Mouse (Mus musculus) small intestine, adult 2 months (tissue): ENCODE results near the gene 1700010B08Rik. TPM values are rescaled to one million over a fixed set of nuclear protein-coding genes. Genes with fewer than 3 reads are reported as not detected.
"Not testable (repeated sequence)": the region's sequence is repeated elsewhere in the genome, so short reads cannot be mapped to it uniquely, and the experiment has no call there.

Experiments used
- H3K27ac ChIP-seq: fragments of 200-500 bp; 2 replicates; pipeline ENCODE4 v1.5.1; 2012; ENCODE audit warnings: low read depth, low read length, control low read depth, inconsistent platforms; ENCODE audit not compliant: insufficient read depth
- H3K27me3 ChIP-seq: fragments of 200-500 bp; 2 replicates; pipeline ENCODE4 v1.6.1; 2012; ENCODE audit warnings: mild to moderate bottlenecking, moderate library complexity, low read length, inconsistent platforms; ENCODE audit not compliant: control insufficient read depth, insufficient read depth
- H3K36me3 ChIP-seq: fragments of 200-500 bp; 2 replicates; pipeline ENCODE4 v1.6.1; 2012; ENCODE audit warnings: mild to moderate bottlenecking, low read length, control low read depth, inconsistent platforms; ENCODE audit not compliant: control insufficient read depth, insufficient read depth
- H3K4me1 ChIP-seq: fragments of 200-500 bp; 2 replicates; pipeline ENCODE4 v1.6.1; 2012; ENCODE audit warnings: low read length, inconsistent platforms, mixed read lengths; ENCODE audit not compliant: control insufficient read depth, insufficient read depth, insufficient read length
- H3K4me3 ChIP-seq: fragments of 200-500 bp; 2 replicates; pipeline ENCODE4 v1.5.1; 2012; ENCODE audit warnings: low read depth, mild to moderate bottlenecking, control low read depth, inconsistent platforms, low read length, moderate library complexity
- CTCF ChIP-seq: fragments of 200-500 bp; IDR thresholded peaks from 2 replicates; pipeline ENCODE4 v1.5.1; 2012; ENCODE audit warnings: low read depth, mild to moderate bottlenecking, control low read depth, inconsistent platforms, low read length, moderate library complexity, mixed read lengths; ENCODE audit not compliant: insufficient replicate concordance, insufficient read length; ENCODE audit errors: extremely low read depth
- POLR2A ChIP-seq: fragments of 200-500 bp; IDR thresholded peaks from 2 replicates; pipeline ENCODE4 v1.6.1; 2012; ENCODE audit warnings: low read depth, mild to moderate bottlenecking, control low read depth, inconsistent platforms, low read length, moderate library complexity
- WGBS: fragments of 180-500 bp; shearing (Covaris S2); methylation state at CpG from one replicate; pipeline ENCODE4 v1.1.7; 2018; 5-methylcytosine and 5-hydroxymethylcytosine counted together
- polyA plus RNA-seq: library from polyadenylated mRNA; depleted of rRNA; stranded (reverse); fragments of >200 nt; gene quantifications from 2 replicates; pipeline ENCODE4 v1.2.3, GENCODE M21; 2012; rRNA removed

1700010B08Rik gene
- polyA plus RNA-seq = not detected in 2 replicates

- H3K27me3 ChIP-seq, H3K36me3 ChIP-seq, H3K4me1 ChIP-seq, H3K4me3 ChIP-seq, H3K27ac ChIP-seq: not testable (repeated sequence)
- 89% methylated on average over 6 of the region's 7 CpGs for WGBS
Observed at GRCm38 (mm10) chr2:173719115-173719514, at the start of gene 1700010B08Rik. Gene 1700010B08Rik, plus strand, starts transcription at chr2:173719415.

DNA sequence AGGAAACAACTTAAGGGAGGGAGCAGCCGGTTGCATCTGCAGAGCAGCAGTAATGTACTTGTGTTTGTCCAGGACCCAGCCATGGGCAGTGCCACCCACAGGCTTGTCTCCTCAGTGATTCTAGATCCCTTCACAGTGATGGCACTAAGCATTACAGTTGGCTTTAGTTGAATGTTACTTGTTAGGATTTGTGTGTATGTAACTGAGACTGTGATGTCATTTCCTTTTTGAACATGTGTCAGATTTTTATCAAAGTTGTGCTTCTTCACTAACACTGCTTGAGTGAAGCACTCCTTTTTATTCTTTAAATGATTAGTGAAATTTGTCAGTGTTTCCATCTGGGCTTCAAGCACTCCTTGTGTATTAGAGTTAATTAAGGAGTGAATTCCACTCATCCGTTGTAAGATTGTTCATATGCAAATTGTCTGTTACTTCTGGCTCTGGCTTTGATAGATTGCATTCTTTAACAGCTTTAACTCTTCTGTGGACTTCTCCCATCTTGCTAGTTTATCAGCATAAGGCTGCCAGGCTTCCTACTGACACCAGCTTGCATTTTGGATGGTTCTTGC, 46.8 kb upstream of the 1700010B08Rik start:
- no peak overlapping the region for H3K4me3 ChIP-seq
- TF ChIP-seq POLR2A (no peak), CTCF (no peak)
- 68% methylated on average over 2 of the region's 2 CpGs for WGBS
- H3K27me3 ChIP-seq = no peaks in the 10 kb centered on the region
- no peak overlapping the region for H3K27ac ChIP-seq
- H3K36me3 ChIP-seq = peaks cover 8% of the 10 kb centered on the region
- peaks cover 3% of the 10 kb centered on the region; the same call in 1 of the 2 replicates for H3K4me1 ChIP-seq

- no peak for TF ChIP-seq CTCF
- TF ChIP-seq POLR2A = no peak
- WGBS = 69% methylated on average over 1 of the region's 1 CpGs
Observed at GRCm38 (mm10) chr2:173673469-173673868, 45.7 kb upstream of the 1700010B08Rik start.

DNA sequence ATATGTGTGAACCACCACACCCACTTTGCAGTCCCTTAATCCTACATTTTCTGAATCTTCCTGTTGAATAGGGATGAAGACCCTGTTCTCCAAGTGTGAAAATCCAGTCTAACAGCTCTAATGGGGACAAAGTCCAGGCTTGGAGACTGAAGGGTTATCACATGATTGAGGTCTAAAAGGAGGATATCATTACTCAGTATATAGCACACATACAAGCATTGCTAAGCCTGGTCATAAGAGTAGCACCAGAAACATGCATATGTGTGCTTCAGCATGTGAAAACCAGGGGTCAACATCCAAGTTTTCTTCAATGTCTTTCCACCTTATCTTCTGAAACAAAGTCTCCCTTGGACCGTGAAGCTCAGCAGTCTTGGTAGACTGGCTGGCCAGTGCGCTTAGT, 40.6 kb upstream of the 1700010B08Rik start:
- no peak for TF ChIP-seq POLR2A
- TF ChIP-seq CTCF = no peak
- Histone ChIP-seq H3K27me3 (no peaks in the 10 kb centered on the region), H3K4me3 (no peak overlapping the region), H3K36me3 (peaks cover 3% of the 10 kb centered on the region), H3K4me1 (peaks cover 17% of the 10 kb centered on the region), H3K27ac (peak overlapping the region; percentile 42; the same call in 1 of the 2 replicates)
- 73% methylated on average over 2 of the region's 2 CpGs for WGBS

More at GRCm38 (mm10) chr2:173673469-173673868, 45.7 kb upstream of the 1700010B08Rik start:
- peaks cover 4% of the 10 kb centered on the region for H3K36me3 ChIP-seq
- H3K4me3 ChIP-seq = no peak overlapping the region
- no peaks in the 10 kb centered on the region for H3K27me3 ChIP-seq
- H3K4me1 ChIP-seq = peaks cover 5% of the 10 kb centered on the region
- H3K27ac ChIP-seq = no peak overlapping the region

DNA sequence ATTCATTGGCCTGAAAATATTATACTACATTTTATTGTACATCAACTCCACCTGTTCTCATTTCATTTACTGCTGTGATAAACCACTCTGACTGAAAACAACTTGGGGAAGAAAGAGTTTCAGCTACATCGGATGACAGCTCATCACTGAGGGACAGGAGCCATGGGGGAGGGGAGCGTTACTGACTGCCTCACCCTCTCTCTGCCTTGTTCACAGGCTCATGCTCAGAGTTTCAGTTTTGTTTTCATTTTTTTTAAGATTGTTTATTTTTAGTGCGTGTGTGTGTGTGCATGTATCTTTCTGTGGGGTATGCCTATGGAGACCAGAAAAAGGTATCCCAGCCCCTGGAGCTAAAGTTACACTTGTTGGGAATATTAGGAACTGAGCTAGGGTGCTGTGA, 40.0 kb upstream of the 1700010B08Rik start:
- WGBS = 37% methylated on average over 3 of the region's 3 CpGs
- H3K27ac ChIP-seq = no peak overlapping the region
- no peak for TF ChIP-seq POLR2A
- no peak for TF ChIP-seq CTCF
- no peaks in the 10 kb centered on the region for H3K27me3 ChIP-seq
- H3K4me1 ChIP-seq = peaks cover 17% of the 10 kb centered on the region
- H3K4me3 ChIP-seq = no peak overlapping the region
- peaks cover 2% of the 10 kb centered on the region for H3K36me3 ChIP-seq

- H3K27me3 ChIP-seq = no peaks in the 10 kb centered on the region
- no peak for TF ChIP-seq CTCF
- no peak for TF ChIP-seq POLR2A
- no peak overlapping the region for H3K4me3 ChIP-seq
- WGBS = 50% methylated on average over 1 of the region's 1 CpGs
- H3K36me3 ChIP-seq = 0 out of 2 replicates have a peak, but pooled peaks cover 1% of the 10 kb centered on the region
- no peak overlapping the region for H3K27ac ChIP-seq
- peaks cover 17% of the 10 kb centered on the region for H3K4me1 ChIP-seq
Observed at GRCm38 (mm10) chr2:173680153-173680552, 39.1 kb upstream of the 1700010B08Rik start.

- Histone ChIP-seq H3K4me3 (no peak overlapping the region), H3K4me1 (peaks cover 25% of the 10 kb centered on the region), H3K27me3 (no peaks in the 10 kb centered on the region), H3K36me3 (0 out of 2 replicates have a peak, but pooled peaks cover 2% of the 10 kb centered on the region), H3K27ac (no peak overlapping the region)
- WGBS = 26% methylated on average over 10 of the region's 10 CpGs
- TF ChIP-seq POLR2A = no peak
- TF ChIP-seq CTCF = no peak
Observed at GRCm38 (mm10) chr2:173682773-173683172, 36.4 kb upstream of the 1700010B08Rik start.
